Mouse (Mus musculus) heart, adult 8-10 months (tissue): Measurements from ENCODE around the gene Lypd6b. TPM values are rescaled to one million over a fixed set of nuclear protein-coding genes. Genes with fewer than 3 reads are reported as not detected.
A peak's percentile ranks its signal among the peaks of the same experiment; 100 is the strongest.

Experiments
- DNase-seq: peaks from one replicate; pipeline ENCODE4 v3.0.0; 2022; ENCODE audit warnings: low spot score
- total RNA-seq, 4 experiments: library from RNA; stranded (reverse); gene quantifications; 2 replicates each; pipeline ENCODE4 v1.2.4; 2022

The Lypd6b gene
- under 1 TPM in 2 of 4 experiments, not detected in 2; 0.11 to 0.12 TPM for total RNA-seq

GRCm38 (mm10) chr2:49787376-49788050 lies at the start of gene Lypd6b:
Lypd6b (plus strand) TSS chr2:49787688.
- DNase-seq = no peak

GRCm38 (mm10) chr2:49739046-49739445 lies 48.4 kb upstream of the Lypd6b start:
- DNase-seq = no peak

GRCm38 (mm10) chr2:49741026-49741425 lies 46.5 kb upstream of the Lypd6b start:
- DNase-seq = no peak

GRCm38 (mm10) chr2:49741895-49742734 lies 45.4 kb upstream of the Lypd6b start:
- DNase-seq = no peak

GRCm38 (mm10) chr2:49742919-49743318 lies 44.6 kb upstream of the Lypd6b start:
- DNase-seq = no peak

- no peak for DNase-seq
Observed at GRCm38 (mm10) chr2:49743775-49744174, 43.7 kb upstream of the Lypd6b start.

GRCm38 (mm10) chr2:49744251-49745093 lies 43.0 kb upstream of the Lypd6b start:
- no peak for DNase-seq

GRCm38 (mm10) chr2:49745094-49745781 lies 42.2 kb upstream of the Lypd6b start:
- no peak for DNase-seq

GRCm38 (mm10) chr2:49746947-49747346 lies 40.5 kb upstream of the Lypd6b start:
- DNase-seq = no peak

GRCm38 (mm10) chr2:49747670-49748069 lies 39.8 kb upstream of the Lypd6b start:
- DNase-seq = no peak

GRCm38 (mm10) chr2:49748628-49749342 lies 38.7 kb upstream of the Lypd6b start:
- DNase-seq = no peak

GRCm38 (mm10) chr2:49749730-49750576 lies 37.5 kb upstream of the Lypd6b start:
- no peak for DNase-seq

GRCm38 (mm10) chr2:49751544-49752210 lies 35.8 kb upstream of the Lypd6b start:
- DNase-seq = no peak

GRCm38 (mm10) chr2:49752211-49752607 lies 35.3 kb upstream of the Lypd6b start:
- no peak for DNase-seq

GRCm38 (mm10) chr2:49753062-49753461 lies 34.4 kb upstream of the Lypd6b start:
- DNase-seq = no peak

- no peak for DNase-seq
Observed at GRCm38 (mm10) chr2:49755054-49755453, 32.4 kb upstream of the Lypd6b start.

GRCm38 (mm10) chr2:49757616-49758015 lies 29.9 kb upstream of the Lypd6b start:
- DNase-seq = no peak

- peak; percentile 38 for DNase-seq
Observed at GRCm38 (mm10) chr2:49764331-49764946, 23.0 kb upstream of the Lypd6b start.

- no peak for DNase-seq
Observed at GRCm38 (mm10) chr2:49768916-49769315, 18.6 kb upstream of the Lypd6b start.
